Mouse (Mus musculus) olfactory bulb, adult 2 months (tissue): ENCODE measurements around the gene Dusp22.

Source experiments
- CTCF ChIP-seq: fragments of 200-500 bp; IDR thresholded peaks from 2 replicates; pipeline ENCODE4 v1.5.1; 2012; ENCODE audit warnings: low read depth, mild to moderate bottlenecking, low read length, moderate library complexity; ENCODE audit not compliant: insufficient read depth
- POLR2A ChIP-seq: fragments of 200-500 bp; IDR thresholded peaks from 2 replicates; pipeline ENCODE4 v1.6.1; 2012; ENCODE audit warnings: mild to moderate bottlenecking, low read depth, low read length, moderate library complexity; ENCODE audit not compliant: insufficient read depth

DNA sequence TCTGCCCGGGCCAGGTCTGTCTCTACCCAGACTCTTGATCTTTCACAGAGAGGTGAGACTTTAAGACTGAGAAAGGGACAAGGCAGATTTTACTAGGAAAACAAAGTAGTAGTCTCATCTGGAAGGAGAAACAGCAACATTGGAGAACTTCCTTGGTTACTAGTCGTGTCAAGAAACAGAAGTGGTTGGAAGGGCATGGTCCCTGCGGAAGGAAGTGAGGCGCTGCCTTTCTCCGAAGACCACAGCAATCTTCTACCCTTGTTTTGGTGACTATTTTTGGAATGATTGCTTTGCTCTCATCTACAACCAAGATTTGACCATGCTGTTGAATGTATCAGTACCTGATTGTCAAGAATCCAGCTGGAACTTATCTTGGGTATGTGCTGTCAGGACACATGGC is 38.1 kb downstream of the Dusp22 start:
- TF ChIP-seq POLR2A (no peak), CTCF (no peak)
